Mouse (Mus musculus) neural tube, embryonic 14.5 days (tissue): Measurements from ENCODE around the gene Smg1. TPM values are rescaled to one million over a fixed set of nuclear protein-coding genes. Genes with fewer than 3 reads are reported as not detected.

Experiments used
- polyA plus RNA-seq: library from polyadenylated mRNA; unstranded; fragments of >200 nt; fragmentation: Nextera tagmentation; extraction: Ambion mirVana; gene quantifications from 2 replicates; pipeline ENCODE4 v1.2.1, GENCODE M21; 2014

The Smg1 gene
- polyA plus RNA-seq, 1 experiment from 2014 or later, result 37.4 TPM

Other genes with a start within 250 kb of the Smg1 start
- 414 and 418 TPM in 2 replicates for gene Rps15a, start 127.5 kb downstream of the Smg1 start, polyA plus RNA-seq
- 316 and 357 TPM in 2 replicates for gene Arl6ip1, start 114.0 kb downstream of the Smg1 start, polyA plus RNA-seq
- 14.8 and 18.3 TPM in 2 replicates for gene Syt17, start 204.6 kb upstream of the Smg1 start, polyA plus RNA-seq
- 0.29 and 0.93 TPM in 2 replicates for gene Itpripl2, start 248.3 kb upstream of the Smg1 start, polyA plus RNA-seq